Comparison of ENCODE assay signal across 8 mouse cellular contexts in genomic region chr2:156324681-156325080, GRCm38 (mm10). TPM values are rescaled to one million over a fixed set of nuclear protein-coding genes. Genes with fewer than 3 reads are reported as not detected.
DNase-seq lines count a peak whose midpoint lies in the region; ATAC-seq and TF ChIP-seq lines count a peak whose summit lies in the region.

No protein-coding gene starts in this region.

- H3K4me1 ChIP-seq in heart, embryonic 10.5 days: peaks cover 15% of the 10 kb centered on the region
- H3K4me1 ChIP-seq in forebrain, embryonic 10.5 days: peaks cover 8% of the 10 kb centered on the region; the same call in 1 of the 2 replicates
- no peaks in the 10 kb centered on the region for H3K4me1 ChIP-seq in forebrain, embryonic 15.5 days

- WGBS in heart, embryonic 10.5 days: 19% methylated on average over 5 of the region's 5 CpGs
- WGBS in forebrain, embryonic 10.5 days: 48% methylated on average over 5 of the region's 5 CpGs
- 54% methylated on average over 5 of the region's 5 CpGs for WGBS in forebrain, embryonic 15.5 days

- peak overlapping the region; percentile 80 for H3K27ac ChIP-seq in heart, embryonic 10.5 days
- no peak overlapping the region for H3K27ac ChIP-seq in forebrain, embryonic 10.5 days
- H3K27ac ChIP-seq in forebrain, embryonic 15.5 days (replicated peaks): no peak overlapping the region

- peak; percentile 13 to 44 for DNase-seq in adrenal gland, adult (ENCODE audit: inconsistent age in 2 of 2, low spot score in 1 of 2)
- DNase-seq in adrenal gland, adult 8-10 months: no peak
- peak; percentile 80 for DNase-seq in heart, embryonic 10.5 days (ENCODE audit: low spot score)
- DNase-seq in kidney, postnatal 14 days: peak; percentile 63
- no peak for DNase-seq in forebrain, embryonic 10.5 days (ENCODE audit: extremely low spot score, low spot score)
- no peak for DNase-seq in c-Kit-positive CD71-positive TER-119-positive erythroid progenitor cells, embryonic 14.5 days (ENCODE audit: low spot score)

- TF ChIP-seq POLR2A in myocyte (IDR thresholded peaks at IDR 0.05; ENCODE audit: insufficient read length, low read depth): no peak

- H3K4me3 ChIP-seq in heart, embryonic 10.5 days: peak overlapping the region; percentile 18; the same call in 1 of the 2 replicates
- H3K4me3 ChIP-seq in myocyte: no peak overlapping the region
- no peak overlapping the region for H3K4me3 ChIP-seq in forebrain, embryonic 10.5 days
- H3K4me3 ChIP-seq in forebrain, embryonic 15.5 days: no peak overlapping the region

- no peak overlapping the region for H3K9ac ChIP-seq in forebrain, embryonic 15.5 days (replicated peaks)

- no peak for ATAC-seq in forebrain, embryonic 15.5 days (replicated peaks)

- no peaks in the 10 kb centered on the region for H3K79me2 ChIP-seq in myocyte (ENCODE audit: control insufficient read depth, insufficient read depth)

- H3K36me3 ChIP-seq in heart, embryonic 10.5 days: peaks cover 6% of the 10 kb centered on the region
- no peaks in the 10 kb centered on the region for H3K36me3 ChIP-seq in myocyte (ENCODE audit: control insufficient read depth, insufficient read depth)
- H3K36me3 ChIP-seq in forebrain, embryonic 10.5 days (replicated peaks): peaks cover 6% of the 10 kb centered on the region; the same call in 1 of the 2 replicates
- H3K36me3 ChIP-seq in forebrain, embryonic 15.5 days: peaks cover 3% of the 10 kb centered on the region; the same call in 1 of the 2 replicates

- no peak overlapping the region for H3ac ChIP-seq in myocyte (ENCODE audit: control insufficient read depth, insufficient read length)

- no peaks in the 10 kb centered on the region; the same call in 1 of the 2 replicates for H3K9me3 ChIP-seq in heart, embryonic 10.5 days
- no peaks in the 10 kb centered on the region; the same call in 1 of the 2 replicates for H3K9me3 ChIP-seq in forebrain, embryonic 10.5 days
- H3K9me3 ChIP-seq in forebrain, embryonic 15.5 days: no peaks in the 10 kb centered on the region

- H3K27me3 ChIP-seq in heart, embryonic 10.5 days (ENCODE audit: insufficient read depth, poor library complexity, severe bottlenecking): no peaks in the 10 kb centered on the region
- no peaks in the 10 kb centered on the region for H3K27me3 ChIP-seq in myocyte (ENCODE audit: control insufficient read depth, insufficient read depth, insufficient read length)
- no peaks in the 10 kb centered on the region for H3K27me3 ChIP-seq in forebrain, embryonic 10.5 days (ENCODE audit: poor library complexity, severe bottlenecking)
- H3K27me3 ChIP-seq in forebrain, embryonic 15.5 days: no peaks in the 10 kb centered on the region

- H3K4me2 ChIP-seq in myocyte (ENCODE audit: low read depth): peak overlapping the region; percentile 54
- H3K4me2 ChIP-seq in forebrain, embryonic 15.5 days (replicated peaks): no peak overlapping the region

TF ChIP-seq in myocyte, 11 proteins besides CTCF, POLR2A, EP300 and RAD21:
- TF ChIP-seq TCF12 (IDR thresholded peaks at IDR 0.05; ENCODE audit: insufficient read depth, poor library complexity, severe bottlenecking) (no peak), USF1 (IDR thresholded peaks at IDR 0.05; ENCODE audit: low read depth) (peak; percentile 91), TCF3 (IDR thresholded peaks at IDR 0.05; ENCODE audit: insufficient read length, low read depth) (no peak), MAX (IDR thresholded peaks at IDR 0.05; ENCODE audit: low read depth) (no peak)

RNA-seq across cellular contexts. Expression of gene Scand1, which starts 12.2 kb away (rescaled TPM):
- 100 to 1,000 TPM in 3 of 4 experiments, 10 to 100 TPM in 1; 98.3 to 137 (median 105) TPM for total RNA-seq in adrenal gland, adult 8-10 months (2022)
- polyA plus RNA-seq in heart, embryonic 10.5 days (2016; fragmentation: Nextera tagmentation; extraction: Ambion mirVana): 50.8 and 60.3 TPM in 2 replicates
- 167 TPM for polyA plus RNA-seq in myocyte (2012; fragmentation: generic; extraction: Trizol)
- polyA plus RNA-seq in forebrain, embryonic 10.5 days (2016; fragmentation: Nextera tagmentation; extraction: Ambion mirVana): 49.0 and 52.1 TPM in 2 replicates
- 93.0 and 99.8 TPM in 2 replicates for polyA plus RNA-seq in forebrain, embryonic 15.5 days (2015; fragmentation: Nextera tagmentation; extraction: Ambion mirVana)

RNA-seq across cellular contexts. Expression of gene Cnbd2, which starts 12.6 kb away (rescaled TPM):
- 1 to 10 TPM; 2.4 to 5.1 (median 3.2) TPM for total RNA-seq in adrenal gland, adult 8-10 months (2022)
- 2.3 TPM in 2 replicates for polyA plus RNA-seq in heart, embryonic 10.5 days (2016; fragmentation: Nextera tagmentation; extraction: Ambion mirVana)
- polyA plus RNA-seq in myocyte (2012; fragmentation: generic; extraction: Trizol): 4.1 TPM
- 2.5 and 2.6 TPM in 2 replicates for polyA plus RNA-seq in forebrain, embryonic 10.5 days (2016; fragmentation: Nextera tagmentation; extraction: Ambion mirVana)
- polyA plus RNA-seq in forebrain, embryonic 15.5 days (2015; fragmentation: Nextera tagmentation; extraction: Ambion mirVana): 6.6 and 6.8 TPM in 2 replicates

Comparison
In these comparisons a context has a peak if more than half of its experiments do, and no peak if none do; other contexts are left out.
1. DNase-seq: peak in adrenal gland, adult (2 of 2), heart, embryonic 10.5 days (single experiment) and kidney, postnatal 14 days (single experiment); none in adrenal gland, adult 8-10 months (single experiment), forebrain, embryonic 10.5 days (single experiment) and c-Kit-positive CD71-positive TER-119-positive erythroid progenitor cells, embryonic 14.5 days (single experiment).